Mouse (Mus musculus) forebrain, postnatal 0 days (tissue): ENCODE data around the gene Sp6. TPM values are rescaled to one million over a fixed set of nuclear protein-coding genes. Genes with fewer than 3 reads are reported as not detected.

Experiments
- ATAC-seq: fragments of 200-750 bp; cut with Nextera tagmentation; 2 replicates; pipeline ENCODE4 v1.8.0; 2017; ENCODE audit warnings: mild to moderate bottlenecking, moderate library complexity
- DNase-seq: peaks from one replicate; pipeline ENCODE4 v3.0.0-alpha.2; 2015
- H3K27ac ChIP-seq: fragments of 300-500 bp; sonication (generic); 2 replicates; pipeline ENCODE4 v1.5.1; 2014; ENCODE audit warnings: low read depth, mild to moderate bottlenecking, antibody characterized with exemption, low read length, moderate library complexity, mixed read lengths
- H3K27me3 ChIP-seq: fragments of 300-500 bp; sonication (generic); 2 replicates; pipeline ENCODE4 v1.6.1; 2014; ENCODE audit warnings: mild to moderate bottlenecking, low read length, mixed read lengths; ENCODE audit not compliant: insufficient read depth
- H3K36me3 ChIP-seq: fragments of 300-500 bp; sonication (generic); 2 replicates; pipeline ENCODE4 v1.6.1; 2014; ENCODE audit warnings: mild to moderate bottlenecking, moderate library complexity; ENCODE audit not compliant: insufficient read depth
- H3K4me1 ChIP-seq: fragments of 300-500 bp; sonication (generic); 2 replicates; pipeline ENCODE4 v1.6.1; 2014; ENCODE audit warnings: antibody characterized with exemption; ENCODE audit not compliant: insufficient read depth
- H3K4me2 ChIP-seq: fragments of 300-500 bp; sonication (generic); 2 replicates; pipeline ENCODE4 v1.6.1; 2014; ENCODE audit warnings: low read depth, mild to moderate bottlenecking, moderate library complexity
- H3K4me3 ChIP-seq: fragments of 300-500 bp; sonication (generic); 2 replicates; pipeline ENCODE4 v1.5.1; 2014; ENCODE audit warnings: low read depth, low read length, mixed read lengths
- H3K9ac ChIP-seq: fragments of 300-500 bp; sonication (generic); 2 replicates; pipeline ENCODE4 v1.6.1; 2014; ENCODE audit warnings: mild to moderate bottlenecking
- H3K9me3 ChIP-seq: fragments of 300-500 bp; sonication (generic); 2 replicates; pipeline ENCODE4 v1.6.1; 2016; ENCODE audit warnings: low read length
- CTCF ChIP-seq: sonication (generic); IDR thresholded peaks from 2 replicates; pipeline ENCODE4 v1.5.1; 2016; ENCODE audit warnings: antibody characterized with exemption, control low read depth, low read depth
- WGBS: fragments of 180-500 bp; shearing (Covaris S2); extraction: QIAGEN DNeasy Blood & Tissue Kit; methylation state at CpG from one replicate; pipeline ENCODE4 v1.1.7; 2014; 5-methylcytosine and 5-hydroxymethylcytosine counted together
- microRNA-seq, 2 experiments: library from miRNA; unstranded; fragments of <30 nt; microRNA quantifications; one replicate each; pipeline ENCODE4; 2016
- polyA plus RNA-seq: library from polyadenylated mRNA; unstranded; fragments of >200 nt; fragmentation: Nextera tagmentation; extraction: Ambion mirVana; gene quantifications from 2 replicates; pipeline ENCODE4 v1.2.1, GENCODE M21; 2015
- total RNA-seq: library from RNA; depleted of rRNA; stranded (reverse); fragments of >200 nt; gene quantifications from 2 replicates; pipeline ENCODE4 v1.2.3, GENCODE M21; 2014; rRNA removed

Sp6 gene
- total and polyA plus RNA-seq, 2 experiments from 2014 or later, result 0.75 to 0.86 TPM

GRCm38 (mm10) chr11:97074235-97074634 lies 61.0 kb downstream of the Sp6 start:
- H3K9me3 ChIP-seq, result no peaks in the 10 kb centered on the region
- no peak for ATAC-seq
- DNase-seq, result no peak
- 71% methylated on average over 8 of the region's 8 CpGs for WGBS
- TF ChIP-seq CTCF, result no peak
- H3K27ac ChIP-seq, result no peak overlapping the region
- H3K9ac ChIP-seq, result no peak overlapping the region
- H3K36me3 ChIP-seq, result no peaks in the 10 kb centered on the region
- H3K27me3 ChIP-seq, result no peaks in the 10 kb centered on the region
- H3K4me3 ChIP-seq, result no peak overlapping the region
- no peaks in the 10 kb centered on the region for H3K4me1 ChIP-seq
- no peak overlapping the region for H3K4me2 ChIP-seq

Small RNAs within 50 kb of the gene (microRNA-seq; reads per million reads assigned to microRNA genes)
- gene Mir8103, result 0.77 to 1.1 reads per million in 2 experiments

Other genes with a start within 250 kb of the Sp6 start
- 59.2 and 68.8 TPM in 2 replicates for gene Snx11, start 235.8 kb upstream of the Sp6 start, total RNA-seq
- gene Snx11, start 235.8 kb upstream of the Sp6 start, polyA plus RNA-seq, result 32.7 and 37.1 TPM in 2 replicates
- gene Cbx1, start 224.3 kb upstream of the Sp6 start, total RNA-seq, result 57.0 and 62.4 TPM in 2 replicates
- 53.7 and 55.6 TPM in 2 replicates for gene Cbx1, start 224.3 kb upstream of the Sp6 start, polyA plus RNA-seq
- 46.5 and 57.4 TPM in 2 replicates for gene Nfe2l1, start 183.4 kb upstream of the Sp6 start, total RNA-seq
- 47.3 and 62.4 TPM in 2 replicates for gene Nfe2l1, start 183.4 kb upstream of the Sp6 start, polyA plus RNA-seq
- 5.8 and 7.1 TPM in 2 replicates for gene Copz2, start 163.5 kb upstream of the Sp6 start, total RNA-seq
- 14.8 and 14.9 TPM in 2 replicates for gene Copz2, start 163.5 kb upstream of the Sp6 start, polyA plus RNA-seq
- gene Cdk5rap3, start 96.9 kb upstream of the Sp6 start, total RNA-seq, result 54.9 and 57.7 TPM in 2 replicates
- 86.4 and 88.8 TPM in 2 replicates for gene Cdk5rap3, start 96.9 kb upstream of the Sp6 start, polyA plus RNA-seq
- gene Prr15l, start 85.3 kb upstream of the Sp6 start, total RNA-seq, result not detected in 2 replicates
- gene Prr15l, start 85.3 kb upstream of the Sp6 start, polyA plus RNA-seq, result 0.11 TPM in 1 of 2 replicates, not detected in the other
- gene Pnpo, start 69.4 kb upstream of the Sp6 start, total RNA-seq, result 26.2 and 30.3 TPM in 2 replicates
- gene Pnpo, start 69.4 kb upstream of the Sp6 start, polyA plus RNA-seq, result 28.1 and 33.1 TPM in 2 replicates
- 1.9 and 5.0 TPM in 2 replicates for gene Sp2, start 30.4 kb upstream of the Sp6 start, total RNA-seq
- gene Sp2, start 30.4 kb upstream of the Sp6 start, polyA plus RNA-seq, result 13.5 and 14.8 TPM in 2 replicates
- 14.8 and 17.9 TPM in 2 replicates for gene Scrn2, start 16.5 kb downstream of the Sp6 start, total RNA-seq
- 10.2 and 11.3 TPM in 2 replicates for gene Scrn2, start 16.5 kb downstream of the Sp6 start, polyA plus RNA-seq
- gene Lrrc46, start 28.0 kb downstream of the Sp6 start, total RNA-seq, result 1.0 and 1.6 TPM in 2 replicates
- 4.9 and 5.8 TPM in 2 replicates for gene Lrrc46, start 28.0 kb downstream of the Sp6 start, polyA plus RNA-seq
- gene Mrpl10, start 28.2 kb downstream of the Sp6 start, total RNA-seq, result 41.6 and 55.5 TPM in 2 replicates
- 47.0 and 62.0 TPM in 2 replicates for gene Mrpl10, start 28.2 kb downstream of the Sp6 start, polyA plus RNA-seq
- gene Osbpl7, start 37.2 kb downstream of the Sp6 start, total RNA-seq, result 10.9 and 13.1 TPM in 2 replicates
- 7.4 and 8.3 TPM in 2 replicates for gene Osbpl7, start 37.2 kb downstream of the Sp6 start, polyA plus RNA-seq
- 1.6 and 1.7 TPM in 2 replicates for gene Tbx21, start 101.9 kb downstream of the Sp6 start, total RNA-seq
- 2.2 and 2.9 TPM in 2 replicates for gene Tbx21, start 101.9 kb downstream of the Sp6 start, polyA plus RNA-seq
- 35.8 and 36.4 TPM in 2 replicates for gene Tbkbp1, start 138.1 kb downstream of the Sp6 start, total RNA-seq
- 9.2 and 9.9 TPM in 2 replicates for gene Tbkbp1, start 138.1 kb downstream of the Sp6 start, polyA plus RNA-seq
- gene Kpnb1, start 174.5 kb downstream of the Sp6 start, total RNA-seq, result 112 and 124 TPM in 2 replicates
- gene Kpnb1, start 174.5 kb downstream of the Sp6 start, polyA plus RNA-seq, result 19.2 and 24.6 TPM in 2 replicates